Comparison of ENCODE assay signal across 9 mouse cellular contexts in genomic region chr11:88719601-88720000, GRCm38 (mm10). TPM values are rescaled to one million over a fixed set of nuclear protein-coding genes. Genes with fewer than 3 reads are reported as not detected.
DNase-seq lines count a peak whose midpoint lies in the region; ATAC-seq and TF ChIP-seq lines count a peak whose summit lies in the region.
"Had no signal": no experiment of that assay in that cellular context is flagged by ENCODE, and none has a peak within 500 bp of the region (broad histone marks: within the 10 kb centered on the region; RNA-seq: fewer than 3 reads in every experiment).

No protein-coding gene starts in this region.

- no peaks in the 10 kb centered on the region for H3K9me3 ChIP-seq in intestine, embryonic 14.5 days (ENCODE audit: control insufficient read depth, low read length)
- H3K9me3 ChIP-seq in intestine, embryonic 16.5 days (ENCODE audit: control insufficient read depth, low read length) = no peaks in the 10 kb centered on the region
- H3K9me3 ChIP-seq in MEL (replicated peaks; ENCODE audit: insufficient read depth, low read length) = no peaks in the 10 kb centered on the region
- no peaks in the 10 kb centered on the region for H3K9me3 ChIP-seq in forebrain, postnatal 0 days (ENCODE audit: low read length)
- no peaks in the 10 kb centered on the region for H3K9me3 ChIP-seq in midbrain, embryonic 11.5 days (ENCODE audit: control insufficient read depth, low read length)

- TF ChIP-seq RAD21 in MEL (IDR thresholded peaks at IDR 0.05; ENCODE audit: low read depth, low read length) = no peak

- peaks cover 36% of the 10 kb centered on the region for H3K4me1 ChIP-seq in intestine, embryonic 14.5 days (replicated peaks; ENCODE audit: control insufficient read depth, insufficient read depth, low read length)
- peaks cover 26% of the 10 kb centered on the region for H3K4me1 ChIP-seq in intestine, embryonic 16.5 days (ENCODE audit: control insufficient read depth, insufficient read depth, low read length)
- peaks cover 10 to 18% of the 10 kb centered on the region in 2 experiments for H3K4me1 ChIP-seq in MEL (ENCODE audit: control insufficient read depth in 1 of 2, insufficient read depth in 2 of 2, low read length in 2 of 2)
- peaks cover 15% of the 10 kb centered on the region for H3K4me1 ChIP-seq in forebrain, postnatal 0 days (ENCODE audit: insufficient read depth)
- H3K4me1 ChIP-seq in midbrain, embryonic 11.5 days (ENCODE audit: control insufficient read depth, insufficient read depth, low read length) = peaks cover 38% of the 10 kb centered on the region

- peaks cover 14% of the 10 kb centered on the region for H3K79me2 ChIP-seq in MEL (ENCODE audit: control insufficient read depth, insufficient read depth, low read length, poor library complexity)

- H3K27ac ChIP-seq in intestine, embryonic 14.5 days (ENCODE audit: low read depth) = no peak overlapping the region
- H3K27ac ChIP-seq in intestine, embryonic 16.5 days (ENCODE audit: low read length) = no peak overlapping the region
- H3K27ac ChIP-seq in MEL (ENCODE audit: control insufficient read depth, low read depth, low read length) = peak overlapping the region; percentile 80
- no peak overlapping the region for H3K27ac ChIP-seq in forebrain, postnatal 0 days (ENCODE audit: low read depth, low read length)
- no peak overlapping the region for H3K27ac ChIP-seq in midbrain, embryonic 11.5 days (ENCODE audit: low read depth, low read length)

- TF ChIP-seq POLR2A in MEL (IDR thresholded peaks at IDR 0.05; ENCODE audit: control insufficient read depth in 1 of 2, insufficient read depth in 1 of 2, low read depth in 1 of 2, low read length in 2 of 2, poor library complexity in 1 of 2) = no peak

- no peak for TF ChIP-seq CTCF in MEL (IDR thresholded peaks at IDR 0.05 in 2 of 3, conservative IDR thresholded peaks at IDR 0.05 in 1 of 3; ENCODE audit: control insufficient read depth in 1 of 3, insufficient read depth in 1 of 3, low read depth in 2 of 3, low read length in 3 of 3, poor library complexity in 1 of 3, severe bottlenecking in 1 of 3)
- TF ChIP-seq CTCF in forebrain, postnatal 0 days (IDR thresholded peaks at IDR 0.05; ENCODE audit: low read depth) = no peak

- H3K9ac ChIP-seq in intestine, embryonic 14.5 days (ENCODE audit: low read length) = no peak overlapping the region
- H3K9ac ChIP-seq in intestine, embryonic 16.5 days (ENCODE audit: low read depth, low read length) = no peak overlapping the region
- H3K9ac ChIP-seq in MEL (ENCODE audit: control insufficient read depth, low read depth, low read length, poor library complexity, severe bottlenecking) = peak overlapping the region; percentile 85; the same call in 1 of the 2 replicates
- no peak overlapping the region for H3K9ac ChIP-seq in forebrain, postnatal 0 days
- peak overlapping the region; percentile 74; the same call in 1 of the 2 replicates for H3K9ac ChIP-seq in midbrain, embryonic 11.5 days (ENCODE audit: low read length)

- H3K36me3 ChIP-seq in intestine, embryonic 14.5 days (ENCODE audit: control insufficient read depth, insufficient read depth, low read length) = no peaks in the 10 kb centered on the region
- H3K36me3 ChIP-seq in intestine, embryonic 16.5 days (ENCODE audit: control insufficient read depth, insufficient read depth, low read length) = no peaks in the 10 kb centered on the region
- H3K36me3 ChIP-seq in MEL (ENCODE audit: control insufficient read depth in 1 of 2, insufficient read depth in 2 of 2, low read length in 2 of 2) = peaks cover 0 to 22% of the 10 kb centered on the region in 2 experiments; a peak in 2 of 4 replicates
- no peaks in the 10 kb centered on the region for H3K36me3 ChIP-seq in forebrain, postnatal 0 days (ENCODE audit: insufficient read depth)
- H3K36me3 ChIP-seq in midbrain, embryonic 11.5 days (ENCODE audit: control insufficient read depth, insufficient read depth, low read length) = no peaks in the 10 kb centered on the region

- 64% methylated on average over 3 of the region's 3 CpGs for WGBS in intestine, embryonic 14.5 days
- 57% methylated on average over 3 of the region's 3 CpGs for WGBS in intestine, embryonic 16.5 days
- WGBS in forebrain, postnatal 0 days = 31% methylated on average over 3 of the region's 3 CpGs
- whole genome bisulfite sequencing in midbrain, embryonic 11.5 days = 42% methylated on average over 3 of the region's 3 CpGs

- DNase-seq in intestine, embryonic 14.5 days (ENCODE audit: low spot score) = no peak
- peak; percentile 40 for DNase-seq in MEL (ENCODE audit: low read depth, low spot score)
- DNase-seq in forebrain, postnatal 0 days = no peak
- DNase-seq in midbrain, embryonic 11.5 days (ENCODE audit: low spot score, missing footprints) = peak; percentile 88
- no peak for DNase-seq in adrenal gland, postnatal 4 days (ENCODE audit: low spot score in 2 of 2)
- no peak for DNase-seq in cerebellum, adult 11-12 months
- DNase-seq: thymus, postnatal 4 days had no signal

- no peaks in the 10 kb centered on the region for H3K27me3 ChIP-seq in intestine, embryonic 14.5 days (replicated peaks; ENCODE audit: control insufficient read depth, insufficient read depth, low read length)
- no peaks in the 10 kb centered on the region for H3K27me3 ChIP-seq in intestine, embryonic 16.5 days (replicated peaks; ENCODE audit: control insufficient read depth, insufficient read depth, low read length)
- H3K27me3 ChIP-seq in MEL (ENCODE audit: control insufficient read depth in 1 of 2, insufficient read depth in 2 of 2, low read length in 2 of 2) = no peaks in the 10 kb centered on the region
- no peaks in the 10 kb centered on the region for H3K27me3 ChIP-seq in forebrain, postnatal 0 days (ENCODE audit: insufficient read depth, low read length)
- H3K27me3 ChIP-seq in midbrain, embryonic 11.5 days (ENCODE audit: control insufficient read depth, insufficient read depth, low read length) = no peaks in the 10 kb centered on the region

- TF ChIP-seq EP300 in MEL (IDR thresholded peaks at IDR 0.05; ENCODE audit: low read depth in 1 of 2, low read length in 2 of 2) = no peak

- H3K4me2 ChIP-seq in intestine, embryonic 14.5 days (ENCODE audit: low read length) = peak overlapping the region; percentile 88; the same call in 1 of the 2 replicates
- no peak overlapping the region for H3K4me2 ChIP-seq in intestine, embryonic 16.5 days (ENCODE audit: low read depth, low read length)
- 0 out of 2 replicates have a peak overlapping the region, but pooled peaks have one; percentile 96 for H3K4me2 ChIP-seq in forebrain, postnatal 0 days (ENCODE audit: low read depth)
- peak overlapping the region; percentile 53 for H3K4me2 ChIP-seq in midbrain, embryonic 11.5 days

- no peak for ATAC-seq in intestine, embryonic 14.5 days (replicated peaks; ENCODE audit: low FRiP score, low TSS enrichment, low read depth)
- no peak for ATAC-seq in intestine, embryonic 16.5 days
- no peak for ATAC-seq in forebrain, postnatal 0 days
- ATAC-seq in midbrain, embryonic 11.5 days (ENCODE audit: low FRiP score) = no peak
- ATAC-seq in megakaryocyte, adult 5-6 weeks (ENCODE audit: poor library complexity, severe bottlenecking) = no peak

- H3K4me3 ChIP-seq in intestine, embryonic 14.5 days (ENCODE audit: low read depth, low read length) = no peak overlapping the region
- no peak overlapping the region for H3K4me3 ChIP-seq in intestine, embryonic 16.5 days (ENCODE audit: low read length)
- H3K4me3 ChIP-seq in MEL (ENCODE audit: control insufficient read depth in 1 of 2, insufficient read depth in 1 of 2, low read depth in 2 of 2, low read length in 2 of 2) = peak overlapping the region; percentile 63 to 80
- H3K4me3 ChIP-seq in forebrain, postnatal 0 days (ENCODE audit: low read depth, low read length) = peak overlapping the region; percentile 84; the same call in 1 of the 2 replicates
- peak overlapping the region; percentile 98 for H3K4me3 ChIP-seq in midbrain, embryonic 11.5 days (ENCODE audit: low read depth, low read length)

TF ChIP-seq in MEL, 35 proteins besides CTCF, POLR2A, EP300 and RAD21:
- TF ChIP-seq MAX (IDR thresholded peaks at IDR 0.05; ENCODE audit: low read length) (no peak), NELFE (IDR thresholded peaks at IDR 0.05; ENCODE audit: low read depth, low read length) (no peak), ZMIZ1 (IDR thresholded peaks at IDR 0.05; ENCODE audit: low read depth, low read length) (no peak), CHD1 (IDR thresholded peaks at IDR 0.05; ENCODE audit: low read depth, low read length) (no peak), ZKSCAN1 (IDR thresholded peaks at IDR 0.05; ENCODE audit: low read depth, low read length) (no peak), RCOR1 (IDR thresholded peaks at IDR 0.05; ENCODE audit: low read depth, low read length) (no peak), SIN3A (IDR thresholded peaks at IDR 0.05; ENCODE audit: low read length) (no peak), CHD2 (IDR thresholded peaks at IDR 0.05; ENCODE audit: low read length) (no peak), JUND (IDR thresholded peaks at IDR 0.05; ENCODE audit: low read depth, low read length) (no peak), POLR2AphosphoS2 (IDR thresholded peaks at IDR 0.05; ENCODE audit: low read length) (no peak), GABPA (IDR thresholded peaks at IDR 0.05; ENCODE audit: low read depth, low read length) (no peak), E2F4 (IDR thresholded peaks at IDR 0.05; ENCODE audit: borderline replicate concordance, low read depth, low read length) (no peak), ZNF384 (IDR thresholded peaks at IDR 0.05; ENCODE audit: low read depth, low read length) (no peak), ELF1 (IDR thresholded peaks at IDR 0.05; ENCODE audit: low read depth, low read length) (no peak), NRF1 (IDR thresholded peaks at IDR 0.05; ENCODE audit: insufficient read depth, low read depth, low read length, poor library complexity, severe bottlenecking) (no peak), POLR2AphosphoS5 (IDR thresholded peaks at IDR 0.05; ENCODE audit: borderline replicate concordance, low read depth, low read length) (no peak), HCFC1 (IDR thresholded peaks at IDR 0.05; ENCODE audit: low read depth, low read length) (no peak)

RNA-seq across cellular contexts. Expression of gene Msi2, which starts 1.3 kb away (rescaled TPM):
- 13.6 and 15.1 TPM in 2 replicates for polyA plus RNA-seq in intestine, embryonic 14.5 days (2014; fragmentation: Nextera tagmentation; extraction: Ambion mirVana)
- polyA plus RNA-seq in intestine, embryonic 16.5 days (2015; fragmentation: Nextera tagmentation; extraction: Ambion mirVana) = 8.7 and 10.0 TPM in 2 replicates
- 27.5 and 29.7 TPM in 2 replicates for total RNA-seq in MEL (2012; rRNA removed)
- 10 to 100 TPM in 1 of 2 experiments, not detected in 1; 16.2 TPM for polyA plus RNA-seq in MEL (2012; ENCODE audit: insufficient read depth in 1 of 2, insufficient read length in 2 of 2, low read depth in 1 of 2, low replicate concordance in 2 of 2, missing spikeins in 1 of 2)
- total RNA-seq in forebrain, postnatal 0 days (2014; rRNA removed) = 81.4 and 107 TPM in 2 replicates
- polyA plus RNA-seq in forebrain, postnatal 0 days (2015; fragmentation: Nextera tagmentation; extraction: Ambion mirVana) = 9.8 and 18.5 TPM in 2 replicates
- 25.7 and 27.0 TPM in 2 replicates for polyA plus RNA-seq in midbrain, embryonic 11.5 days (2014; fragmentation: Nextera tagmentation; extraction: Ambion mirVana)
- total RNA-seq in megakaryocyte, adult 5-6 weeks (2015) = 5.3 and 5.7 TPM in 2 replicates
- 7.8 and 14.4 TPM in 2 replicates for total RNA-seq in megakaryocyte, adult 5-6 weeks (2017)
- 100 to 1,000 TPM; 200 to 212 TPM for total RNA-seq in adrenal gland, postnatal 4 days (2021)

Comparison
In these comparisons a context has a peak if more than half of its experiments do, and no peak if none do; other contexts are left out.
1. DNase-seq: peak in MEL (single experiment) and midbrain, embryonic 11.5 days (single experiment); none in intestine, embryonic 14.5 days (single experiment), forebrain, postnatal 0 days (single experiment), adrenal gland, postnatal 4 days (0 of 2) and cerebellum, adult 11-12 months (single experiment).
2. H3K4me3 ChIP-seq: peak in MEL (2 of 2), forebrain, postnatal 0 days (single experiment) and midbrain, embryonic 11.5 days (single experiment); none in intestine, embryonic 14.5 days (single experiment) and intestine, embryonic 16.5 days (single experiment).
3. H3K9ac ChIP-seq: peak in MEL (single experiment) and midbrain, embryonic 11.5 days (single experiment); none in intestine, embryonic 14.5 days (single experiment), intestine, embryonic 16.5 days (single experiment) and forebrain, postnatal 0 days (single experiment).